Mouse (Mus musculus): ENCODE measurements around the gene Mx1. TPM values are rescaled to one million over a fixed set of nuclear protein-coding genes. Genes with fewer than 3 reads are reported as not detected.

Gene Mx1
- total and polyA plus RNA-seq, 2 experiments from 2014 or later = 0.05 TPM

GRCm38 (mm10) chr16:97503849-97504248 is 41.1 kb upstream of the Mx1 start:
- no peaks in the 10 kb centered on the region for H3K4me1 ChIP-seq (ENCODE audit: insufficient read depth, low read length)
- no peak for TF ChIP-seq CTCF (IDR thresholded peaks at IDR 0.05)
- WGBS = 78% methylated on average over 3 of the region's 3 CpGs
- no peaks in the 10 kb centered on the region for H3K27me3 ChIP-seq (ENCODE audit: insufficient read depth, low read length)
- H3K9ac ChIP-seq (replicated peaks; ENCODE audit: low read length, poor library complexity, severe bottlenecking) = no peak overlapping the region
- no peak overlapping the region for H3K4me3 ChIP-seq (ENCODE audit: low read depth, low read length)
- H3K36me3 ChIP-seq (ENCODE audit: insufficient read depth, low read length) = no peaks in the 10 kb centered on the region
- no peaks in the 10 kb centered on the region for H3K9me3 ChIP-seq (ENCODE audit: low read length)
- no peak overlapping the region for H3K4me2 ChIP-seq (ENCODE audit: low read depth, low read length, poor library complexity, severe bottlenecking)
- no peak overlapping the region for H3K27ac ChIP-seq (ENCODE audit: low read depth, low read length)
- ATAC-seq (ENCODE audit: low FRiP score) (no peak), DNase-seq (ENCODE audit: low spot score) (no peak)

GRCm38 (mm10) chr16:97500901-97501300 is 38.2 kb upstream of the Mx1 start:
- no peaks in the 10 kb centered on the region for H3K9me3 ChIP-seq (ENCODE audit: low read length)
- H3K9ac ChIP-seq (replicated peaks; ENCODE audit: low read length, poor library complexity, severe bottlenecking) = no peak overlapping the region
- H3K4me3 ChIP-seq (ENCODE audit: low read depth, low read length) = no peak overlapping the region
- no peaks in the 10 kb centered on the region for H3K4me1 ChIP-seq (ENCODE audit: insufficient read depth, low read length)
- 90% methylated on average over 7 of the region's 7 CpGs for WGBS
- H3K4me2 ChIP-seq (ENCODE audit: low read depth, low read length, poor library complexity, severe bottlenecking) = no peak overlapping the region
- ATAC-seq (ENCODE audit: low FRiP score) (no peak), DNase-seq (ENCODE audit: low spot score) (no peak)
- H3K27me3 ChIP-seq (ENCODE audit: insufficient read depth, low read length) = no peaks in the 10 kb centered on the region
- no peak for TF ChIP-seq CTCF (IDR thresholded peaks at IDR 0.05)
- H3K27ac ChIP-seq (ENCODE audit: low read depth, low read length) = no peak overlapping the region
- H3K36me3 ChIP-seq (ENCODE audit: insufficient read depth, low read length) = no peaks in the 10 kb centered on the region

- no peak for DNase-seq (ENCODE audit: low spot score)
- Histone ChIP-seq H3K27ac (ENCODE audit: low read depth, low read length) (no peak overlapping the region), H3K36me3 (ENCODE audit: insufficient read depth, low read length) (no peaks in the 10 kb centered on the region), H3K4me1 (ENCODE audit: insufficient read depth, low read length) (no peaks in the 10 kb centered on the region), H3K27me3 (ENCODE audit: insufficient read depth, low read length) (no peaks in the 10 kb centered on the region), H3K9me3 (ENCODE audit: low read length) (no peaks in the 10 kb centered on the region), H3K4me2 (ENCODE audit: low read depth, low read length, poor library complexity, severe bottlenecking) (no peak overlapping the region), H3K9ac (replicated peaks; ENCODE audit: low read length, poor library complexity, severe bottlenecking) (no peak overlapping the region), H3K4me3 (ENCODE audit: low read depth, low read length) (no peak overlapping the region)
- no peak for TF ChIP-seq CTCF (IDR thresholded peaks at IDR 0.05)
- WGBS = 92% methylated on average over 7 of the region's 7 CpGs
- ATAC-seq (ENCODE audit: low FRiP score) = no peak
Observed at GRCm38 (mm10) chr16:97499450-97499849, 36.7 kb upstream of the Mx1 start.

GRCm38 (mm10) chr16:97498139-97498538 is 35.4 kb upstream of the Mx1 start:
- Histone ChIP-seq H3K27ac (ENCODE audit: low read depth, low read length) (no peak overlapping the region), H3K27me3 (ENCODE audit: insufficient read depth, low read length) (no peaks in the 10 kb centered on the region), H3K4me1 (ENCODE audit: insufficient read depth, low read length) (no peaks in the 10 kb centered on the region), H3K36me3 (ENCODE audit: insufficient read depth, low read length) (no peaks in the 10 kb centered on the region), H3K9ac (replicated peaks; ENCODE audit: low read length, poor library complexity, severe bottlenecking) (no peak overlapping the region), H3K4me2 (ENCODE audit: low read depth, low read length, poor library complexity, severe bottlenecking) (no peak overlapping the region), H3K9me3 (ENCODE audit: low read length) (no peaks in the 10 kb centered on the region), H3K4me3 (ENCODE audit: low read depth, low read length) (no peak overlapping the region)
- 96% methylated on average over 3 of the region's 3 CpGs for WGBS
- ATAC-seq (ENCODE audit: low FRiP score) = no peak
- TF ChIP-seq CTCF (IDR thresholded peaks at IDR 0.05) = no peak
- no peak for DNase-seq (ENCODE audit: low spot score)

- H3K27ac ChIP-seq (ENCODE audit: low read depth, low read length) = no peak overlapping the region
- DNase-seq (ENCODE audit: low spot score) = no peak
- no peak overlapping the region for H3K9ac ChIP-seq (replicated peaks; ENCODE audit: low read length, poor library complexity, severe bottlenecking)
- 54% methylated on average over 5 of the region's 5 CpGs for WGBS
- H3K27me3 ChIP-seq (ENCODE audit: insufficient read depth, low read length) = no peaks in the 10 kb centered on the region
- no peak for ATAC-seq (ENCODE audit: low FRiP score)
- H3K4me1 ChIP-seq (ENCODE audit: insufficient read depth, low read length) = no peaks in the 10 kb centered on the region
- no peak for TF ChIP-seq CTCF (IDR thresholded peaks at IDR 0.05)
- H3K9me3 ChIP-seq (ENCODE audit: low read length) = no peaks in the 10 kb centered on the region
- no peak overlapping the region for H3K4me2 ChIP-seq (ENCODE audit: low read depth, low read length, poor library complexity, severe bottlenecking)
- H3K4me3 ChIP-seq (ENCODE audit: low read depth, low read length) = no peak overlapping the region
- no peaks in the 10 kb centered on the region for H3K36me3 ChIP-seq (ENCODE audit: insufficient read depth, low read length)
Observed at GRCm38 (mm10) chr16:97497682-97498081, 35.0 kb upstream of the Mx1 start.

GRCm38 (mm10) chr16:97496026-97496425 is 33.3 kb upstream of the Mx1 start:
- H3K4me1 ChIP-seq (ENCODE audit: insufficient read depth, low read length) = no peaks in the 10 kb centered on the region
- no peak for TF ChIP-seq CTCF (IDR thresholded peaks at IDR 0.05)
- no peak overlapping the region for H3K9ac ChIP-seq (replicated peaks; ENCODE audit: low read length, poor library complexity, severe bottlenecking)
- H3K27me3 ChIP-seq (ENCODE audit: insufficient read depth, low read length) = no peaks in the 10 kb centered on the region
- no peak overlapping the region for H3K4me2 ChIP-seq (ENCODE audit: low read depth, low read length, poor library complexity, severe bottlenecking)
- H3K36me3 ChIP-seq (ENCODE audit: insufficient read depth, low read length) = no peaks in the 10 kb centered on the region
- H3K9me3 ChIP-seq (ENCODE audit: low read length) = no peaks in the 10 kb centered on the region
- H3K27ac ChIP-seq (ENCODE audit: low read depth, low read length) = no peak overlapping the region
- no peak for ATAC-seq (ENCODE audit: low FRiP score)
- DNase-seq (ENCODE audit: low spot score) = no peak
- WGBS = 45% methylated on average over 3 of the region's 3 CpGs
- H3K4me3 ChIP-seq (ENCODE audit: low read depth, low read length) = no peak overlapping the region

Data from midbrain, postnatal 0 days (tissue).